Mouse (Mus musculus): ENCODE data around the gene Orm1.

DNA sequence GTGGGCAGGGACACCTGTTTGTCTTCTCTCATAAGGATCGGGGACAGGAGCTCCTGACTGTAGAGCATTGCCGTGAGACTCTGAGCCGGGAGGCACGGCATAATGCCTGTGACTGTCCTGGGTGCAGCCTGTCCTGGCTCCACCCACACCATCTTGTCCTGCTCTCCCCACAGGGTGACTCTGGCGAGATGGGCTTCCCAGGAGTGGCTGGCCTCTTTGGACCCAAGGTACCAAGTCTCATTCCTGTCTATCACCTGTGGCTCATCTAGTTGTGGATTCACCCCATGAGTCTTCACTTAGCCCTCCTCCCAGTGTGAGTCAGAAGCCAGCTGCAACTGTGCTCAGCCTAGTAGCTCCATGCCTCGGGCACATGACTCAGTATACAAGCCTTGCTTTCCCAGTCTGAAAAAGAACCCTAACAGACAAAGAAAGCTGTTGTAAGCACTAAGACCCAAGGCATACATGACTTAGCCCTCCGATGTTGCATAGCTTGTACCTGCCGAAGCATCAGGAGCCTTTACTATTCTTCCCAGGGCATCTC lies 21.0 kb upstream of the Orm1 start:
- no peak for TF ChIP-seq POLR2A (IDR thresholded peaks at IDR 0.05; ENCODE audit: low read depth, low read length)
- TF ChIP-seq EP300 (IDR thresholded peaks at IDR 0.05; ENCODE audit: low read length) = no peak
- TF ChIP-seq KAT2A (IDR thresholded peaks at IDR 0.05; ENCODE audit: insufficient replicate concordance, low read length) = no peak
- TF ChIP-seq CTCF (conservative IDR thresholded peaks at IDR 0.05 in 1 of 2, IDR thresholded peaks at IDR 0.05 in 1 of 2; ENCODE audit: low read depth in 2 of 2, low read length in 2 of 2) = no peak
- TF ChIP-seq HCFC1 (IDR thresholded peaks at IDR 0.05; ENCODE audit: low read depth, low read length) = no peak
- TF ChIP-seq RAD21 (IDR thresholded peaks at IDR 0.05; ENCODE audit: low read depth, low read length) = no peak
- no peak for TF ChIP-seq TCF12 (IDR thresholded peaks at IDR 0.05; ENCODE audit: low read depth, low read length)
- TF ChIP-seq MAZ (IDR thresholded peaks at IDR 0.05; ENCODE audit: low read depth, low read length) = no peak
- TF ChIP-seq ETS1 (conservative IDR thresholded peaks at IDR 0.05; ENCODE audit: low read depth, low read length) = no peak
- no peak for TF ChIP-seq TBP (conservative IDR thresholded peaks at IDR 0.05; ENCODE audit: low read depth, low read length)
- no peak for TF ChIP-seq MAFK (IDR thresholded peaks at IDR 0.05; ENCODE audit: insufficient replicate concordance, low read length)
- no peak for TF ChIP-seq POLR2AphosphoS2 (IDR thresholded peaks at IDR 0.05; ENCODE audit: low read depth, low read length)
- no peak for TF ChIP-seq ZC3H11A (IDR thresholded peaks at IDR 0.05; ENCODE audit: low read depth, low read length)
- TF ChIP-seq GABPA (IDR thresholded peaks at IDR 0.05; ENCODE audit: insufficient replicate concordance, low read depth, low read length) = no peak

Measured in CH12.LX (cell line).